Mouse (Mus musculus) CH12.LX (cell line): ENCODE data around the gene Tcea3. TPM values are rescaled to one million over a fixed set of nuclear protein-coding genes. Genes with fewer than 3 reads are reported as not detected.

Experiments
- DNase-seq: peaks from one replicate; pipeline ENCODE4 v3.0.0-alpha.2; 2013; ENCODE audit errors: extremely low read depth
- H3K27ac ChIP-seq: 2 replicates; pipeline ENCODE4 v1.5.1; 2012; ENCODE audit warnings: low read depth, mild to moderate bottlenecking, control low read depth, moderate library complexity; ENCODE audit not compliant: insufficient read depth
- H3K27me3 ChIP-seq: replicated peaks from 2 replicates; pipeline ENCODE3; 2012; ENCODE audit warnings: inconsistent platforms
- H3K36me3 ChIP-seq, 2 experiments: replicated peaks in 1 of 2; 2 replicates each; pipeline versions ENCODE3 to v1.6.1; 2012; ENCODE audit warnings: inconsistent platforms in 1 of 2, low read length in 1 of 2, mild to moderate bottlenecking in 1 of 2, mixed read lengths in 1 of 2, moderate library complexity in 1 of 2; ENCODE audit not compliant: control insufficient read depth in 1 of 2, insufficient read depth in 1 of 2
- H3K4me1 ChIP-seq, 2 experiments: 2 replicates each; pipeline ENCODE4 v1.6.1; 2012; ENCODE audit warnings: inconsistent platforms in 1 of 2, moderate library complexity in 1 of 2; ENCODE audit not compliant: insufficient read depth in 2 of 2, control insufficient read depth in 1 of 2
- H3K4me2 ChIP-seq: 2 replicates; pipeline ENCODE4 v1.6.1; 2012; ENCODE audit warnings: low read depth, mild to moderate bottlenecking, control low read depth; ENCODE audit not compliant: poor library complexity, insufficient read depth, severe bottlenecking
- H3K4me3 ChIP-seq, 3 experiments: fragments of 150-350 bp in 1 of 3; sonication (generic) in 1 of 3; replicated peaks in 1 of 3; 2 replicates each; pipeline versions ENCODE3 to v1.5.1; 2011 to 2012; ENCODE audit warnings: low read depth in 2 of 3, low read length in 2 of 3, mild to moderate bottlenecking in 2 of 3, moderate library complexity in 2 of 3, control low read depth in 1 of 3, improper control_type of control experiment in 1 of 3, inconsistent platforms in 1 of 3, mixed read lengths in 1 of 3; ENCODE audit not compliant: poor library complexity in 1 of 3
- H3K79me2 ChIP-seq: replicated peaks from 2 replicates; pipeline ENCODE4 v1.6.1; 2012; ENCODE audit warnings: mild to moderate bottlenecking, moderate library complexity; ENCODE audit not compliant: control insufficient read depth, poor library complexity, insufficient read depth, severe bottlenecking; ENCODE audit errors: extremely low read depth
- H3K9ac ChIP-seq: 2 replicates; pipeline ENCODE4 v1.6.1; 2012; ENCODE audit warnings: low read depth, mild to moderate bottlenecking, control low read depth, moderate library complexity; ENCODE audit not compliant: insufficient read depth
- H3K9me3 ChIP-seq: replicated peaks from 2 replicates; pipeline ENCODE3; 2012; ENCODE audit warnings: low read length, inconsistent platforms, mixed read lengths
- CHD2 ChIP-seq: IDR thresholded peaks from 2 replicates; pipeline ENCODE4 v1.6.1; 2011; ENCODE audit warnings: low read length, improper control_type of control experiment
- CTCF ChIP-seq, 2 experiments: IDR thresholded peaks in 1 of 2; conservative IDR thresholded peaks in 1 of 2; 2 replicates each; pipeline ENCODE4 v1.5.1; 2011 to 2012; ENCODE audit warnings: low read depth in 2 of 2, low read length in 2 of 2, improper control_type of control experiment in 1 of 2, inconsistent platforms in 1 of 2, mild to moderate bottlenecking in 1 of 2, moderate library complexity in 1 of 2
- E2F4 ChIP-seq: IDR thresholded peaks from 2 replicates; pipeline ENCODE4 v1.6.1; 2011; ENCODE audit warnings: low read depth, low read length, improper control_type of control experiment; ENCODE audit not compliant: insufficient replicate concordance
- ELF1 ChIP-seq: IDR thresholded peaks from 2 replicates; pipeline ENCODE4 v1.6.1; 2014; ENCODE audit warnings: low read depth, mild to moderate bottlenecking, inconsistent platforms, low read length, improper control_type of control experiment
- EP300 ChIP-seq: IDR thresholded peaks from 2 replicates; pipeline ENCODE4 v1.6.1; 2011; ENCODE audit warnings: low read length, improper control_type of control experiment
- IRF4 ChIP-seq: IDR thresholded peaks from 2 replicates; pipeline ENCODE4 v1.6.1; 2014; ENCODE audit warnings: low read depth, mild to moderate bottlenecking, inconsistent platforms, low read length, improper control_type of control experiment
- JUN ChIP-seq: IDR thresholded peaks from 2 replicates; pipeline ENCODE4 v1.6.1; 2011; ENCODE audit warnings: low read depth, mild to moderate bottlenecking, low read length, improper control_type of control experiment, moderate library complexity; ENCODE audit not compliant: insufficient read depth
- KAT2A ChIP-seq: IDR thresholded peaks from 2 replicates; pipeline ENCODE4 v1.6.1; 2012; ENCODE audit warnings: low read length, improper control_type of control experiment, inconsistent platforms; ENCODE audit not compliant: insufficient replicate concordance
- MAFK ChIP-seq: IDR thresholded peaks from 2 replicates; pipeline ENCODE4 v1.6.1; 2011; ENCODE audit warnings: low read length, improper control_type of control experiment; ENCODE audit not compliant: insufficient replicate concordance
- MAX ChIP-seq: IDR thresholded peaks from 2 replicates; pipeline ENCODE4 v1.6.1; 2011; ENCODE audit warnings: low read length, improper control_type of control experiment
- MAZ ChIP-seq: IDR thresholded peaks from 2 replicates; pipeline ENCODE4 v1.6.1; 2012; ENCODE audit warnings: low read depth, mild to moderate bottlenecking, inconsistent platforms, low read length, improper control_type of control experiment, moderate library complexity
- MYC ChIP-seq: IDR thresholded peaks from 2 replicates; pipeline ENCODE4 v1.6.1; 2011; ENCODE audit warnings: low read depth, mild to moderate bottlenecking, improper control_type of control experiment, low read length
- NELFE ChIP-seq: IDR thresholded peaks from 2 replicates; pipeline ENCODE4 v1.6.1; 2011; ENCODE audit warnings: low read depth, low read length, improper control_type of control experiment
- PAX5 ChIP-seq: IDR thresholded peaks from 2 replicates; pipeline ENCODE4 v1.6.1; 2012; ENCODE audit warnings: low read length, inconsistent platforms, mixed read lengths
- POLR2A ChIP-seq: IDR thresholded peaks from 2 replicates; pipeline ENCODE4 v1.6.1; 2011; ENCODE audit warnings: low read depth, mild to moderate bottlenecking, improper control_type of control experiment, low read length
- POLR2AphosphoS2 ChIP-seq: IDR thresholded peaks from 2 replicates; pipeline ENCODE4 v1.6.1; 2011; ENCODE audit warnings: low read depth, low read length, improper control_type of control experiment
- RAD21 ChIP-seq: IDR thresholded peaks from 2 replicates; pipeline ENCODE4 v1.6.1; 2011; ENCODE audit warnings: low read depth, mild to moderate bottlenecking, low read length, improper control_type of control experiment, moderate library complexity
- RCOR1 ChIP-seq: conservative IDR thresholded peaks from 2 replicates; pipeline ENCODE4 v1.6.1; 2012; ENCODE audit warnings: low read depth, mild to moderate bottlenecking, inconsistent platforms, low read length, improper control_type of control experiment
- SIN3A ChIP-seq: IDR thresholded peaks from 2 replicates; pipeline ENCODE4 v1.6.1; 2012; ENCODE audit warnings: low read length, improper control_type of control experiment, inconsistent platforms
- TBP ChIP-seq: conservative IDR thresholded peaks from 2 replicates; pipeline ENCODE4 v1.6.1; 2011; ENCODE audit warnings: low read depth, low read length, improper control_type of control experiment
- UBTF ChIP-seq: IDR thresholded peaks from 2 replicates; pipeline ENCODE4 v1.6.1; 2012; ENCODE audit warnings: low read depth, mild to moderate bottlenecking, inconsistent platforms, low read length, improper control_type of control experiment, moderate library complexity
- USF2 ChIP-seq: conservative IDR thresholded peaks from 2 replicates; pipeline ENCODE4 v1.6.1; 2011; ENCODE audit warnings: low read depth, low read length, improper control_type of control experiment
- ZC3H11A ChIP-seq: IDR thresholded peaks from 2 replicates; pipeline ENCODE4 v1.6.1; 2012; ENCODE audit warnings: low read depth, mild to moderate bottlenecking, inconsistent platforms, low read length, improper control_type of control experiment
- ZKSCAN1 ChIP-seq: IDR thresholded peaks from 2 replicates; pipeline ENCODE4 v1.6.1; 2012; ENCODE audit warnings: low read depth, inconsistent platforms, low read length, improper control_type of control experiment, borderline replicate concordance
- ZMIZ1 ChIP-seq: IDR thresholded peaks from 2 replicates; pipeline ENCODE4 v1.6.1; 2012; ENCODE audit warnings: low read depth, mild to moderate bottlenecking, inconsistent platforms, low read length, improper control_type of control experiment
- ZNF384 ChIP-seq: IDR thresholded peaks from 2 replicates; pipeline ENCODE4 v1.6.1; 2012; ENCODE audit warnings: low read depth, low read length, improper control_type of control experiment, inconsistent platforms
- dilution Hi-C: fragments of 300-500 bp; cut with MboI; formaldehyde crosslinking; loops from 2 replicates; pipeline ENCODE4 v1.14.3; 2020; ENCODE audit warnings: low sequenced_read_pairs; ENCODE audit not compliant: extremely low pct_unique_long_range_greater_than_20kb, extremely low pct_ligation_motif_present
- in situ Hi-C: fragments of 300-500 bp; cut with MboI; formaldehyde crosslinking; loops from 3 replicates; pipeline ENCODE4 v1.14.3; 2019; ENCODE audit warnings: low sequenced_read_pairs, low pct_ligation_motif_present, low pct_unique_long_range_greater_than_20kb, mixed read lengths
- polyA plus RNA-seq: library from polyadenylated mRNA; unstranded; fragments of >175 nt; gene quantifications from 2 replicates; pipeline ENCODE4 v1.2.1, GENCODE M21; 2012; ENCODE audit warnings: low read depth; ENCODE audit not compliant: insufficient read length
- total RNA-seq, 2 experiments: library from RNA; depleted of rRNA; stranded (reverse); fragments of 300-350 nt in 1 of 2; fragments of >200 nt in 1 of 2; gene quantifications; 2 replicates each; pipeline ENCODE4 v1.2.3; 2012 to 2014

Tcea3 gene
- total and polyA plus RNA-seq, 3 experiments = not detected

DNA sequence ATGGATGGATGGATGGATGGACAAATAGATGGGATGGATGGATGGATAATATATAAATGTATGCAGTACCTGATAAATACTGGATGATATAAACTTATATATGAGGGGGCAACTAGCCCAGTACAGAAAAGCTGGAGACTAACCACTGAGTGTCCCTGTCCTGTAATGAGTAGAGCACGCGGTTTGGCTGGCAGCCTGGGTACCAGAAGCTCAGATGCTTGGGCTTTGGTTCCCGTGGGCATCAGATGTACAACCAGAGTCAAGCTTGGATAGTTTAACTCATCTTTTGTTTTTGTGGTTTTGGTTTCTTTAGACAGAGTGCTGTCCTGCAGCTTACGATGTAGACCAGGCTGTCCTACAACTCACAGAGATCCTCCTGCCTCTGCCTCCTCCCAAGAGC, 16.0 kb downstream of the Tcea3 start (continued):
- TF ChIP-seq POLR2AphosphoS2 = no peak
- TF ChIP-seq EP300 = peak; percentile 86
- TF ChIP-seq SIN3A = no peak
- TF ChIP-seq JUN = 0 out of 2 replicates have a peak, but pooled peaks have one; percentile 12
- no peak for TF ChIP-seq ELF1
- TF ChIP-seq MAZ = no peak
- no peak for TF ChIP-seq ZNF384
- no peak for TF ChIP-seq TBP
- TF ChIP-seq KAT2A = no peak
- TF ChIP-seq PAX5 = no peak
- TF ChIP-seq MAFK = no peak
- TF ChIP-seq RAD21 = no peak
- TF ChIP-seq ZC3H11A = no peak
- TF ChIP-seq IRF4 = peak; percentile 76; the same call in 1 of the 2 replicates

DNA sequence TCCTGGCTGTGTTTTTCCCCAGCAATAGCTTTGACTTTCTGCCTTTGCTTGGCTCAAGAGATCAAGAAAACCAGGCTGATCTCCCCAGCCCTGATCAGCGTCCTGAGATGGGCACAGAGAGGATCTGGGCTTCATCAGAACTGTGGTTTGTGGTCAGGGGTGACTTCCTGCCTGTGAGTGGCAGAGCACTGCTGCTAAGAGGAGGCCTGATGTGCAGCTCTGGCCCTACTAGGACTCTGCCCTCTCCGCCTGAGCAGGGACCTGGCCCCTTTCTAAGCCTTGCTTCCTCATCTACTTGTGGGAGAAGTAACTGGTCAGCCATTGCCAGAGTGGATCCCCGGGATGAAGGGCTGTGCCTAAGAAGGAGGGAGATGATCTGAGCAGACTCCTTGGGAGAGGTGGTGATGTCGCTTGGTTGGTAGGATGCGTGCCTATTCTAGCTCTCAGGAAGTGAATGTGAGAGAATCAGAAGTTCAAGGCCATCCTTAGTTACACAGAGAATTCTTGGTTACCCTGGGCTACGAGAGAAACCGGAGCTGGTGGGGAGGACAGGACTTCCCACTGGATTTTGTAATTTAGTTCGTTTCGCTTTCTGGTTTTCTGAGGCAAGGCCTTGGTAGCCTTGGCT, 19.3 kb downstream of the Tcea3 start:
- TF ChIP-seq ELF1 (no peak), ZKSCAN1 (no peak), E2F4 (no peak), CTCF (conservative IDR thresholded peaks at IDR 0.05 in 1 of 2, IDR thresholded peaks at IDR 0.05 in 1 of 2; ENCODE audit: low read depth in 2 of 2, low read length in 2 of 2) (no peak), CHD2 (no peak), POLR2A (no peak), RCOR1 (no peak), ZNF384 (no peak), UBTF (no peak), EP300 (no peak), MAFK (no peak), SIN3A (no peak), ZC3H11A (no peak), ZMIZ1 (no peak), USF2 (no peak), MAX (no peak), NELFE (no peak), KAT2A (no peak), MYC (no peak), IRF4 (no peak)
- TF ChIP-seq, all 38 proteins: peak for 0
- H3K79me2 ChIP-seq = no peaks in the 10 kb centered on the region
- no peaks in the 10 kb centered on the region for H3K36me3 ChIP-seq
- H3K9me3 ChIP-seq = no peaks in the 10 kb centered on the region
- H3K4me1 ChIP-seq = peaks cover 12 to 23% of the 10 kb centered on the region in 2 experiments
- no peak overlapping the region for H3K4me3 ChIP-seq
- no peak overlapping the region for H3K27ac ChIP-seq
- no peak overlapping the region for H3K9ac ChIP-seq
- H3K27me3 ChIP-seq = peaks cover 37% of the 10 kb centered on the region
- no peak for DNase-seq
- no peak overlapping the region for H3K4me2 ChIP-seq
- dilution Hi-C loops = no loop called here
- in situ Hi-C loops = no loop called here
